Mouse (Mus musculus) hindbrain, embryonic 11.5 days (tissue): Measurements from ENCODE around the gene Syn2. TPM values are rescaled to one million over a fixed set of nuclear protein-coding genes. Genes with fewer than 3 reads are reported as not detected.

ENCODE experiments used
- ATAC-seq: fragments of 200-750 bp; cut with Nextera tagmentation; 2 replicates; pipeline ENCODE4 v1.8.0; 2017; ENCODE audit warnings: mild to moderate bottlenecking, moderate TSS enrichment, moderate library complexity; ENCODE audit not compliant: low FRiP score
- DNase-seq: peaks from one replicate; pipeline ENCODE4 v3.0.0-alpha.2; 2015; ENCODE audit warnings: low spot score
- H3K27ac ChIP-seq: fragments of 300-500 bp; sonication (generic); 2 replicates; pipeline ENCODE4 v1.5.1; 2014; ENCODE audit warnings: mild to moderate bottlenecking, low read depth, low read length
- H3K27me3 ChIP-seq: fragments of 300-500 bp; sonication (generic); 2 replicates; pipeline ENCODE4 v1.6.1; 2014; ENCODE audit warnings: mild to moderate bottlenecking, low read length, moderate library complexity, mixed read lengths; ENCODE audit not compliant: control insufficient read depth, insufficient read depth
- H3K36me3 ChIP-seq: fragments of 300-500 bp; sonication (generic); 2 replicates; pipeline ENCODE4 v1.6.1; 2014; ENCODE audit warnings: mild to moderate bottlenecking, low read length, moderate library complexity, mixed read lengths; ENCODE audit not compliant: control insufficient read depth, insufficient read depth
- H3K4me1 ChIP-seq: fragments of 300-500 bp; sonication (generic); replicated peaks from 2 replicates; pipeline ENCODE4 v1.6.1; 2014; ENCODE audit warnings: low read length, mixed read lengths; ENCODE audit not compliant: control insufficient read depth, insufficient read depth
- H3K4me2 ChIP-seq: fragments of 300-500 bp; sonication (generic); replicated peaks from 2 replicates; pipeline ENCODE4 v1.6.1; 2014; ENCODE audit warnings: mild to moderate bottlenecking, low read depth, low read length
- H3K4me3 ChIP-seq: fragments of 300-500 bp; sonication (generic); 2 replicates; pipeline ENCODE4 v1.5.1; 2014; ENCODE audit warnings: low read depth, low read length
- H3K9ac ChIP-seq: fragments of 300-500 bp; sonication (generic); 2 replicates; pipeline ENCODE4 v1.6.1; 2014; ENCODE audit warnings: low read depth, low read length
- H3K9me3 ChIP-seq: fragments of 300-500 bp; sonication (generic); 2 replicates; pipeline ENCODE4 v1.6.1; 2016; ENCODE audit warnings: low read length; ENCODE audit not compliant: control insufficient read depth
- WGBS: fragments of 180-500 bp; shearing (Covaris S2); extraction: QIAGEN DNeasy Blood & Tissue Kit; methylation state at CpG from one replicate; pipeline ENCODE4 v1.1.7; 2014; 5-methylcytosine and 5-hydroxymethylcytosine counted together
- polyA plus RNA-seq: library from polyadenylated mRNA; unstranded; fragments of >200 nt; fragmentation: Nextera tagmentation; extraction: Ambion mirVana; gene quantifications from 2 replicates; pipeline ENCODE4 v1.2.1, GENCODE M21; 2014

Gene Syn2
- polyA plus RNA-seq, 1 experiment from 2014 or later = 6.0 TPM

DNA sequence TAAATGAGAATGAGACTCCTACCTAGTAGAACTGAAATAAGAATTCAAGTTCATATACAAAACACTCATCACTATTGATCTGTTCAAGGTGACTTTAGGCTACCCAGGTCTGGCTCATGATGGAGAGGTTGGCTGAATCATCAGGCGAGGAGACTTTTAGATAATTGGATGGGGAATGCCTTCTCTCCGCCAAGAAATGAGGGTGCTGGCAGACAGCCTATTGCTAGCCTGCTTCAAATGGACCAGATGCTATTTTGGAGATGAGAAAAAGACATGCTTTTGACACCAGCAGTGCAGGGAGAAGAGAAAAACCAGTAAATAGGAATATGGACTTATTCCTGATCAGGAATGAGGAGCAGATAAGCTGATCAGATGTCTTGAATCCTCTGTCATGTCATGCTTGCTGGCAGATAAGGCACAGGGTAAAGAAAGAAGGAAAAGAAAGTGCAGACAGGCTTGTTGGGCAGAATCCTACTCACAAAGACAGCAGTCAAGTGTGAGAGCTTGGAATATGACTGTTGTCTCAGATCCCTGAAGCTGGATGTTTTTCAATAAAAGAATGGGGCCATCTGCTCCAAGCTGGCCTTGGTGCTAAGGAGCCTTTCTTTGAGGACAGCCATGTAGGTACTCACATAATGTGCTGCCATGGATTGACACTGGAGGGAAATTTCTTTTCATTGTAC lies 9.9 kb upstream of the Syn2 start:
- ATAC-seq = no peak
- no peak overlapping the region for H3K9ac ChIP-seq
- no peak for DNase-seq
- H3K27ac ChIP-seq = no peak overlapping the region
- no peaks in the 10 kb centered on the region for H3K36me3 ChIP-seq
- no peaks in the 10 kb centered on the region for H3K27me3 ChIP-seq
- H3K4me2 ChIP-seq = no peak overlapping the region
- H3K4me3 ChIP-seq = no peak overlapping the region
- no peaks in the 10 kb centered on the region for H3K9me3 ChIP-seq
- WGBS = 84% methylated on average over 2 of the region's 2 CpGs
- peaks cover 11% of the 10 kb centered on the region for H3K4me1 ChIP-seq

DNA sequence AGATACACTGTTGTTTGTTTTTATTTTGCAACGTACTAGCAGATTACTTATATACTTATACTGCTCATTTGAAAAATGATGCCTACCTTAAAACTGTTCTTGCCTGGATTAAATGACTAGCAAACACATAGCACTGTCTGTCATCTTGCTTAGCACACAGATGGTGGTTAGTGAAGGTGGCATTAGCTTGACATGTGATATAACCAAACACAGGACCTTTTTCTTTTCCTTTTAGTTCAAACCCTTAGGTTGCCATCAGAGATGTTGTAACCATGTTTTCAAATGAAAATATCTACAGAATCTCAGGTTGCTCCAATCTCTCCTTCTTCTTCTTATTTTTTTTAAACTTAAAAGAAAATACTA lies 9.4 kb upstream of the Syn2 start:
- Histone ChIP-seq H3K9ac (no peak overlapping the region), H3K27ac (no peak overlapping the region), H3K4me3 (no peak overlapping the region), H3K4me2 (no peak overlapping the region), H3K27me3 (no peaks in the 10 kb centered on the region), H3K9me3 (no peaks in the 10 kb centered on the region), H3K4me1 (peaks cover 11% of the 10 kb centered on the region), H3K36me3 (no peaks in the 10 kb centered on the region)
- WGBS = 79% methylated on average over 1 of the region's 1 CpGs
- DNase-seq = no peak
- ATAC-seq = no peak

DNA sequence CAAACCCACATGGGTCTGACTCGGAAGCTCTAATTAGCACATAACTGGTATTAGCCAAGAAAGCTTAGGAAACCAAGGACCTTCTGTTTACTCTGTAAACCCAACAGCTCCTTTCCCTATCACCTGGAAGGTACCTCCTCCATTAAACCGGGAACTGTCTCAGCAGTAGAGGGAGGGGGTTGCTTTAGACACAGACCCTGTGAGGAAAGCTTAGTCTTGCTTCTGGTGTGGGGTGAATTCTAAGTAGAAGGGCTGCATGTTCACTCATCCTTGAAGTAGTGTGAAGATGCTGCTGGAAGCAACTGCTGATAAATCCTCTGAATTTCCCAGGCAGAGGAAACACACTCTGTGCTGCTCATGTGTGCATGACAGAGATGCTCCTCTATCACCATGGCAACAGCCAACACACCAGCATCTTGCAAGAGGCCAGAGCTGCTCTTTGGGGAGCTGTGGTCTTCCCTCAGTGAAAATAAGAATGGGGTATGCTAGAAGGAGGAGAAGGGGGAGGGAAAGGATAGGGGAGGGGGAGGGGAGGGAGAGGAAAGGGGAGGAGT lies 8.4 kb upstream of the Syn2 start:
- no peaks in the 10 kb centered on the region for H3K9me3 ChIP-seq
- 33% methylated on average over 2 of the region's 2 CpGs for whole genome bisulfite sequencing
- H3K4me3 ChIP-seq = no peak overlapping the region
- H3K27ac ChIP-seq = peak overlapping the region; percentile 75; the same call in 1 of the 2 replicates
- H3K36me3 ChIP-seq = no peaks in the 10 kb centered on the region
- no peak overlapping the region for H3K4me2 ChIP-seq
- DNase-seq (peak; percentile 64), ATAC-seq (peak; percentile 73)
- no peaks in the 10 kb centered on the region for H3K27me3 ChIP-seq
- H3K4me1 ChIP-seq = peaks cover 11% of the 10 kb centered on the region
- no peak overlapping the region for H3K9ac ChIP-seq

DNA sequence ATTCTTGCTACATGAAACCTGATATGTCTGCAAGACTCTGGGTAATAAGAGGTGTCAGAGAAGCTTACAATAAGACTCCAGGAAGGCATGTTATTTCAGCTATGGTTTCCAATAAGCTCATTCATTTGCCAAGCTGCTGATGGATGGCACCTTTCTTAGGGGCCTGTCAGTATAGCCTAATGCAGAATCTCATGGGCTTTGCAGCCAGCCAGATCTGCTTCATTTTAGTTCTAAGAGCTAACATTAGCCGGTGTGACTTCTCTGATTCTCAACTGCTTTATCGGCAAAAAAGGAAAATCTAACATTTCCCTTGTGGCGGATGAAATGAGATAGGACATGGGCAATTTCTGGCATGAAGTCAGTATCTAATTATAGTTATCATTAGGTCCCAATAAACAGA lies 7.9 kb upstream of the Syn2 start:
- H3K4me1 ChIP-seq = peaks cover 11% of the 10 kb centered on the region
- no peaks in the 10 kb centered on the region for H3K36me3 ChIP-seq
- 65% methylated on average over 3 of the region's 3 CpGs for WGBS
- no peak overlapping the region for H3K4me3 ChIP-seq
- H3K27ac ChIP-seq = peak overlapping the region; percentile 75
- DNase-seq (no peak), ATAC-seq (peak; percentile 1; the same call in 1 of the 2 replicates)
- H3K27me3 ChIP-seq = no peaks in the 10 kb centered on the region
- H3K9ac ChIP-seq = no peak overlapping the region
- H3K9me3 ChIP-seq = no peaks in the 10 kb centered on the region
- H3K4me2 ChIP-seq = no peak overlapping the region

DNA sequence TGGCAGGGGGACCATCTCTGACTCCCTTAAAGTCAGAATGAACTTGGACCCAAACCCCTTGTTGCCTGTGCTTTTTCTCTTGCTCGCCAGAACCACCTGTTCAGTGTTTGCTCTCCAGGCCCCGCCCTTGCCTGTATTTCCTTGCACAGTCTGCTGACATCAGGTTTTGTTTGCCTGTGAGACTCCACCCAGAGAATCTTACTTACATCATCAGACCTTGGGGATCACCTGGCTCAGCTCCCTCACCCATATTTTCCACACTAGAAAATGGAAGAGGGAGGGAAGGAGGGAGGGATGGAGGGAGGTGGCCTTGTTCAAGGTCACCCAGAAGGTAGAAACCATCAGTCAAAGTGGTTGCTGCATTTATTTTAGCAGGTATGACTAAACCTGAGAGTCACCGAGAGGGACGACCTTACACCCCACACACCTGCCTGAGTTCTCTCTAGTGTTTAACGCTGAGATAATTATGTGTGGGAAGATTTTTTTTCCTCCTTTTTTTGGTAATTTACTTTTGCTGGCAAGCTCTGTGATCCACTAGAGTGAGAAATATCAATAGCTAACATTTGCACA lies 7.4 kb upstream of the Syn2 start:
- H3K36me3 ChIP-seq = no peaks in the 10 kb centered on the region
- ATAC-seq (no peak), DNase-seq (no peak)
- no peak overlapping the region for H3K4me2 ChIP-seq
- no peaks in the 10 kb centered on the region for H3K9me3 ChIP-seq
- H3K4me3 ChIP-seq = no peak overlapping the region
- H3K27ac ChIP-seq = peak overlapping the region; percentile 75
- H3K9ac ChIP-seq = no peak overlapping the region
- H3K4me1 ChIP-seq = peaks cover 11% of the 10 kb centered on the region
- WGBS = 79% methylated on average over 5 of the region's 5 CpGs
- no peaks in the 10 kb centered on the region for H3K27me3 ChIP-seq

DNA sequence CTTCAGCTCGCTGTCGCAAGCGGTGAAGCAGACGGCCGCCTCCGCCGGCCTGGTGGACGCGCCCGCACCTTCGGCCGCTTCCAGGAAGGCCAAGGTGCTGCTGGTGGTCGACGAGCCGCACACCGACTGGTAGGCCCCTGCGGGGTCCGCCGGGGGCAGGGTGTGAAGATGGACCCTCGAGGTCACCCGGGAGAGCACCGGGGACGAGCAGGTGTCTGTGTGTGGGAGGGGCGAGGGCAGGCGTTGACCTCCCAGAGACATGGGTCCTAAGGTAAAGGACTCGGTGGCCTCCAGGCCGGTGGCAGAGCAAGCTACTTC lies 589 bp downstream of the Syn2 start:
- no peaks in the 10 kb centered on the region for H3K36me3 ChIP-seq
- peak; percentile 26 for DNase-seq
- peak overlapping the region; percentile 65 for H3K9ac ChIP-seq
- H3K27me3 ChIP-seq = peaks cover 6% of the 10 kb centered on the region
- peak; percentile 61 for ATAC-seq
- H3K9me3 ChIP-seq = no peaks in the 10 kb centered on the region
- WGBS = 1% methylated on average over 27 of the region's 27 CpGs
- 0 out of 2 replicates have a peak overlapping the region, but pooled peaks have one; percentile 17 for H3K27ac ChIP-seq
- peak overlapping the region; percentile 91 for H3K4me2 ChIP-seq
- no peaks in the 10 kb centered on the region for H3K4me1 ChIP-seq
- peak overlapping the region; percentile 66 for H3K4me3 ChIP-seq

DNA sequence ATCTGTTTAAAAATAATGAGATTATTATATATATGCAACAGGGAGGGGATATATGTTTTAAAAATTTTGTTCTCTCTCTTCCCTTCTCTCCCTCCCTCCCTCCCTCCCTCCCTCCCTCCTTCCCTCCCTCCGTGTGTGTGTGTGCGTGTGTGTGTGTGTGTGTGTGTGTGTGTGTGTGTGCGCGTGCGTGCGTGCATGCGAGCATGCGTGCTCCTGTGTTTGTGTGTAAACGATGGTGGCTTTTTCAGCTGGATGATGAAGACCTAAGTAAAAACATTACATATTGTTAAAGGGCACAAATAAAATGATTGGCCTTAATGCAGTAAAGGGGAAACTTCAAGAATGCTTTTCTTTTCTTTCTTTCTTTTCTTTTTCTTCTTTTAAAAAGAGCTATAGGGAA lies 1.5 kb downstream of the Syn2 start:
- DNase-seq (no peak), ATAC-seq (no peak)
- 88% methylated on average over 8 of the region's 9 CpGs for WGBS
- peaks cover 6% of the 10 kb centered on the region for H3K27me3 ChIP-seq
- H3K9ac ChIP-seq = no peak overlapping the region
- H3K4me1 ChIP-seq = no peaks in the 10 kb centered on the region
- H3K4me2 ChIP-seq = no peak overlapping the region
- no peak overlapping the region for H3K4me3 ChIP-seq
- no peaks in the 10 kb centered on the region for H3K36me3 ChIP-seq
- H3K27ac ChIP-seq = no peak overlapping the region
- no peaks in the 10 kb centered on the region for H3K9me3 ChIP-seq

DNA sequence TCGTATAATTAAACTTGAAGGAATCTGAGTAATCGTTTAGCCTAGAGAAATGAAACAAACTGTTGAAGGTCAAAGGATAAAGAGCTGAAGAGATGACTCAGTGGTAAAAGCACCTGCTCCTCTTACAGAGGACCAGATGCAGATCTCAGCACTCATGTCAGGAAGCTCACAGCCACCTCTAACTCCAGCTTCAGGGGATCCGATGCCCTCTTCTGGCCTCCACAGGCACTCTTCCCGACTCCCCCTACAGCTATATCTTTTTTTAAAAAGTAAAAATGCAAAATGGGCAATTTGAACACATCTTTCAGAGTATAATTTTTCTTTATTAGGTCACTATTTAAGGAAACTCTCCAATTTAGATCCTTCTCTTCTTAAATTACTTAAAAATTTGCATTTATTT lies 6.7 kb downstream of the Syn2 start:
- ATAC-seq (no peak), DNase-seq (no peak)
- H3K9me3 ChIP-seq = no peaks in the 10 kb centered on the region
- 63% methylated on average over 4 of the region's 4 CpGs for WGBS
- no peaks in the 10 kb centered on the region for H3K4me1 ChIP-seq
- no peaks in the 10 kb centered on the region for H3K27me3 ChIP-seq
- H3K36me3 ChIP-seq = no peaks in the 10 kb centered on the region
- no peak overlapping the region for H3K4me3 ChIP-seq
- no peak overlapping the region for H3K27ac ChIP-seq
- H3K4me2 ChIP-seq = no peak overlapping the region
- no peak overlapping the region for H3K9ac ChIP-seq

DNA sequence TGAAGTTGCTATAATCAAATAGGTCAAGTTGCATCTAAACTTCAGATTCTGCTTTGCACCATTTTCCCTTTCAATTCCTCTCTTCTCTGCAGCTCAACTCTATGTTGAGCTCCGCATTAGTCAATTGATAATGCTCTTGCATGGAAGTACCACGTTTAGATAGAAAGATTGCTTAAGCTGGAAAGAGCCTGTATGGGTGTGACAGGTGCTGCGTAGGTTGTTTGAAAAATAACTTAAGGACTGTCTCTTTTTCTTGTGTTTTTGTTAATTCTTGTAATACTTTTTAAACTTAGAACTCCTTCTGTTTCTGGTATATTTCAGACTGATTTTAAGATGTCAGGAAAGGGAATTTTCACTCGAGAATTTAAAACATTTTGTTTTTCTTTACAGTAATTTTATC lies 26.5 kb downstream of the Syn2 start:
- ATAC-seq (no peak), DNase-seq (no peak)
- Histone ChIP-seq H3K9me3 (no peaks in the 10 kb centered on the region), H3K36me3 (no peaks in the 10 kb centered on the region), H3K27ac (no peak overlapping the region), H3K9ac (no peak overlapping the region), H3K4me1 (no peaks in the 10 kb centered on the region), H3K4me2 (no peak overlapping the region), H3K4me3 (no peak overlapping the region), H3K27me3 (no peaks in the 10 kb centered on the region)
- 73% methylated on average over 4 of the region's 4 CpGs for WGBS
